Mouse (Mus musculus) megakaryocyte, embryonic 14.5 days (primary cell): ENCODE measurements at regions not wholly inside any gene's neighbourhood (a gene's known extent, or its start where the extent isn't known, plus 50 kb on each side); places are given as distances from the start of the nearest gene placed in this dataset.

Experiments used
- H3K27me3 ChIP-seq: replicated peaks from 2 replicates; pipeline ENCODE3; 2012; ENCODE audit warnings: inconsistent platforms
- H3K36me3 ChIP-seq: replicated peaks from 2 replicates; pipeline ENCODE3; 2012; ENCODE audit warnings: low read length, inconsistent platforms, mixed read lengths
- H3K4me1 ChIP-seq: 2 replicates; pipeline ENCODE4 v1.6.1; 2012; ENCODE audit warnings: inconsistent platforms
- H3K4me3 ChIP-seq: replicated peaks from 2 replicates; pipeline ENCODE3; 2012; ENCODE audit warnings: moderate library complexity, mild to moderate bottlenecking, inconsistent platforms
- H3K9me3 ChIP-seq: 2 replicates; pipeline ENCODE4 v1.6.1; 2012; ENCODE audit warnings: inconsistent platforms
- FLI1 ChIP-seq: IDR thresholded peaks from 2 replicates; pipeline ENCODE4 v1.6.1; 2012; ENCODE audit warnings: low read length, inconsistent platforms, mixed read lengths
- GATA1 ChIP-seq: IDR thresholded peaks from 3 replicates; pipeline ENCODE4 v1.6.1; 2012; ENCODE audit warnings: mixed read lengths, low read length, inconsistent platforms, borderline replicate concordance

DNA sequence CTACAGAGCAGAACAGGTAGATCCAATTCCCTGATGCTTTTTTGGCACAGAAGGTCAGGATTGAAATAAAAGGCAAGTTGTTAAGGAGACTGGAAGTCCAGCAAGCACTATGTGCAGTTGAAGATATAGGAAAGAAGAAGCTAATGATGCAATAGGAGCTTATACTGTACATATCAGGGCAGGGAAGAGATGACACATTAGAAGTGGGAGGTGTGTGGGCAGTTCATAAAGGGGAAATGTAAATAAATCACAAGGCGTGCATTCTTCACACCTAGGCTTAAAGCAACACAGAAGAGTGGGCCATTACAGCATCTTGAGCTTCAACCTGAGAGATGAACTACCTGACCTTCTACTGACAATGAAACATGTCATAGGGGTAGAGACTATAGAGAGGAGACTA lies 71.5 kb upstream of the Atp2b1 start:
- no peaks in the 10 kb centered on the region for H3K27me3 ChIP-seq
- H3K4me1 ChIP-seq = peaks cover 4% of the 10 kb centered on the region; the same call in 1 of the 2 replicates
- no peaks in the 10 kb centered on the region for H3K36me3 ChIP-seq
- no peak overlapping the region for H3K4me3 ChIP-seq
- TF ChIP-seq GATA1 (no peak), FLI1 (no peak)
- H3K9me3 ChIP-seq = no peaks in the 10 kb centered on the region

DNA sequence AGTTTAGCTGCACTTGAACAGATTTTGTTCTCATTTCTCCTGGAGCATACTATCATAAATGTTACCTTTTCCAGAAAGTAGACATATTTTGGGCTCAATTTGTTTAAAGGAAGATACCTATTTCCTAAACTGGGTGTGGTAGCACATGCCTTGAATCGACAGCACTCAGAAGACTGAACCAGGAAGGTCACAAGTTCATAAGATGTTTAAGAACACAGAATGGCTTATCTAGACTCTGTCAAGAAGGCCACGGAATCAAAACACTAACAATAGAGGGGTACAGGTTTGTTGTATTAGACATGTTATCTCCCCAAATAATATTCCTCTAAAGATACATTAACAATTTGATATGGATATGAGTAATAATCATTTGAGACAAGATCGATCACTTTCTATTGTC lies 64.4 kb upstream of the Atp2b1 start:
- H3K27me3 ChIP-seq = no peaks in the 10 kb centered on the region
- no peak overlapping the region for H3K4me3 ChIP-seq
- 0 out of 2 replicates have a peak, but pooled peaks cover 3% of the 10 kb centered on the region for H3K9me3 ChIP-seq
- no peaks in the 10 kb centered on the region for H3K36me3 ChIP-seq
- TF ChIP-seq FLI1 (no peak), GATA1 (no peak)
- H3K4me1 ChIP-seq = no peaks in the 10 kb centered on the region

- H3K4me3 ChIP-seq = no peak overlapping the region
- TF ChIP-seq GATA1 = no peak
- TF ChIP-seq FLI1 = no peak
- H3K36me3 ChIP-seq = no peaks in the 10 kb centered on the region
- H3K4me1 ChIP-seq = peaks cover 7% of the 10 kb centered on the region
- H3K27me3 ChIP-seq = no peaks in the 10 kb centered on the region
- H3K9me3 ChIP-seq = no peaks in the 10 kb centered on the region
These were observed 56.8 kb upstream of the Atp2b1 start for GRCm38 (mm10) chr10:98857395-98857794.

GRCm38 (mm10) chr10:98861521-98861920 lies 52.7 kb upstream of the Atp2b1 start:
- Histone ChIP-seq H3K9me3 (no peaks in the 10 kb centered on the region), H3K4me3 (no peak overlapping the region), H3K27me3 (no peaks in the 10 kb centered on the region), H3K36me3 (no peaks in the 10 kb centered on the region), H3K4me1 (peaks cover 7% of the 10 kb centered on the region)
- no peak for TF ChIP-seq FLI1
- TF ChIP-seq GATA1 = no peak

DNA sequence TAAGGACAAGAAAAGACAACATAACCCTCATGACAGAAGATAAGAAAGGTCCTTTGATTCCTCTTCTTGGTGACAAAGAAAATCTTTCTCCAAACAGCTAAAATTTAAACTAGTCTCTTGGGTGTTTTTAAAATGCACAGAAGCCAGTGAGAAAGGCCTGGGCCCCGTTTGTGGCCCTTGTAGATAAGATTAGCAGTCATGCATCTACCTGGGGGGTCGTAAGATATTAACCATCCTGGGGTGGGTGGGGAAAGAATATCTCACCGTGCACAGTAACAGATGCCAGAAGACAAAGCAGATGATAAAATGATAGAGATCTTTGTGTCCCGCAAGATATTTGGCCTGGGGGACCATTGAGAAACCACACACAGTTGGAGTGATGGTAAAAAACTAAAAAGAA lies 51.5 kb upstream of the Atp2b1 start:
- Histone ChIP-seq H3K4me1 (no peaks in the 10 kb centered on the region; the same call in 1 of the 2 replicates), H3K27me3 (no peaks in the 10 kb centered on the region), H3K9me3 (no peaks in the 10 kb centered on the region), H3K4me3 (no peak overlapping the region), H3K36me3 (no peaks in the 10 kb centered on the region)
- no peak for TF ChIP-seq GATA1

DNA sequence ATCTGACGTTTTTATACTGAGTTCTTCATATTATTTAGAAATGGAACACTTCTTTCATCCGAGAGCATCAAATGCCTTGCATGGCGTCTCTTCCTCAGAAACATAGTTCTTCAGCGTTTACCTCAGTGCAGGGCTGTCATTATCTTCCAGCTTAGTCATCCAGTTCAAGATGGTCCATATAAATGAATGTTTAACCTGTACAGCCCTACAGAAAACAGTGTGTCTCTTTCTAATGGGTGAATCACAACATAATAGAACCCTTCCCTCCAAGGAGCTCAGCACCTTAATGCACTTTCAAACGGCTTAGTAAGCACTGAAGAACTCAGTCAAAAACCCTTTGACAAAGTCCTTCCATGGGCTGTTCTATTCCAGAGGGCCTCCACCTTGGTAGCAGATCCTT lies 49.8 kb upstream of the Atp2b1 start:
- Histone ChIP-seq H3K36me3 (no peaks in the 10 kb centered on the region), H3K9me3 (no peaks in the 10 kb centered on the region), H3K4me1 (no peaks in the 10 kb centered on the region), H3K27me3 (no peaks in the 10 kb centered on the region), H3K4me3 (no peak overlapping the region)
- TF ChIP-seq FLI1 (no peak), GATA1 (no peak)
